Mouse (Mus musculus) skeletal muscle tissue, adult 2 months (tissue): ENCODE measurements at regions not wholly inside any gene's neighbourhood (a gene's known extent, or its start where the extent isn't known, plus 50 kb on each side); places are given as distances from the start of the nearest gene placed in this dataset.

Experiments
- DNase-seq: peaks from one replicate; pipeline ENCODE4 v3.0.0-alpha.2; 2012; ENCODE audit warnings: low read depth, low spot score

- no peak for DNase-seq
Measured at GRCm38 (mm10) chr13:63699624-63700023, 115.4 kb upstream of the Ercc6l2 start.

DNA sequence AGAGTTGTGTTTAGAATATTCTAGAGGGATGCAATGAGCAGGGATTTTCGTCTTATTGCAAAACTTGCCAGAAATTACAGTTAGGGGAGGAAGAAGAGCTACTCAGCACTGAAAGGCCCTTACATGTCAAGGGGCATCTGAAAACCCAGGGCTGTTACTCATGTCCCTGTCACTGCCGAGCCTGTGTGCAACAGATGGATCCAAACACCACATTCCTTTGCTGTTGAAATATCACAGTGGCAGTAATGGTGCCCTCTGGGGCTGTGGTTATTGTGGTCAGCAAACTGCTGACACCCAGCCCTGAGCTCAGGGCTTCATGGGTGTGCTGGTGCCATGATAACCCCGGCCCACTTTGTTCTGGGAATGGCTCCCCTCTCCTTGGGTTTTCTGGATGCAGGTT, 114.3 kb upstream of the Ercc6l2 start:
- no peak for DNase-seq

- DNase-seq: no peak
Measured at GRCm38 (mm10) chr13:63701199-63702175, 113.6 kb upstream of the Ercc6l2 start.

DNA sequence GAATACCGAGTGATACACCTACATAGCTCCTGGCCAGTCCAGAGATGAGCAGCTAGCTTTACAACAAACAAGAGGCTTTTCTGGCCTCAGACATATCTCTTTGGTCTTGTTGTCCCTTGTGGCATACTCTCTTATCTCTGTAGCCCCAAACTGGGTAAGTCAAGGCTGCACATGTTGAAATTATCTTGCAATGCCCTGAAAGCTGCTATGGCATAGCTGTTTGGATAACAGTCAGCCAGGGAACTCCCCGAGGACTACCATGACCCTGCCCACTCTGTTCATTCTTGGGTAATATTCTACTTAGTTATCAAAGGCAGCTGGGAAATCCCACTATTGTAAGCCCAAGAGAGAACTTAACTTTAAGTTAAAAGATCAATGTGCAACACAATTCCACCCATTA, 106.5 kb upstream of the Ercc6l2 start:
- no peak for DNase-seq

DNA sequence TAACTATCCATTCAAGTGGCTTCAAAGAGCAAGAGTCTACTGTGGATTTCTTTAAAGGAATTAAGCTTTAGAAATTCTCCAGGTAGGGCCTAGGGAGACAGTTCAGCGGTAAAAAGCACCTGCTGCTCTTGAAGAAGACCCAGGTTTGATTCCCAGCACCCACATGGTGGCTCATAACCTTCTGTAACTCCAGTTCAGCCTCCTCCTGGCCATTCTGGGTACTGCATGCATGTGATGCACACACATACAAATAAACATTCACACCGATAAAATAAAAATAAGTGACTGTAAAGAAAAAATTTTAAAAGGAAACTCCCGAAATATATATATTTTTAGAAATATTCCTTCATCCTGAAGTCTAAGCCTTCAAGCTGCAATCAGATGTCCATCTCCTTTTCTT, 101.9 kb upstream of the Ercc6l2 start:
- no peak for DNase-seq

- no peak for DNase-seq
Measured at GRCm38 (mm10) chr13:63716498-63716897, 98.5 kb upstream of the Ercc6l2 start.

- DNase-seq: no peak
Measured at GRCm38 (mm10) chr13:63717249-63717648, 97.8 kb upstream of the Ercc6l2 start.

GRCm38 (mm10) chr13:63718782-63719181, 96.3 kb upstream of the Ercc6l2 start:
- no peak for DNase-seq

DNA sequence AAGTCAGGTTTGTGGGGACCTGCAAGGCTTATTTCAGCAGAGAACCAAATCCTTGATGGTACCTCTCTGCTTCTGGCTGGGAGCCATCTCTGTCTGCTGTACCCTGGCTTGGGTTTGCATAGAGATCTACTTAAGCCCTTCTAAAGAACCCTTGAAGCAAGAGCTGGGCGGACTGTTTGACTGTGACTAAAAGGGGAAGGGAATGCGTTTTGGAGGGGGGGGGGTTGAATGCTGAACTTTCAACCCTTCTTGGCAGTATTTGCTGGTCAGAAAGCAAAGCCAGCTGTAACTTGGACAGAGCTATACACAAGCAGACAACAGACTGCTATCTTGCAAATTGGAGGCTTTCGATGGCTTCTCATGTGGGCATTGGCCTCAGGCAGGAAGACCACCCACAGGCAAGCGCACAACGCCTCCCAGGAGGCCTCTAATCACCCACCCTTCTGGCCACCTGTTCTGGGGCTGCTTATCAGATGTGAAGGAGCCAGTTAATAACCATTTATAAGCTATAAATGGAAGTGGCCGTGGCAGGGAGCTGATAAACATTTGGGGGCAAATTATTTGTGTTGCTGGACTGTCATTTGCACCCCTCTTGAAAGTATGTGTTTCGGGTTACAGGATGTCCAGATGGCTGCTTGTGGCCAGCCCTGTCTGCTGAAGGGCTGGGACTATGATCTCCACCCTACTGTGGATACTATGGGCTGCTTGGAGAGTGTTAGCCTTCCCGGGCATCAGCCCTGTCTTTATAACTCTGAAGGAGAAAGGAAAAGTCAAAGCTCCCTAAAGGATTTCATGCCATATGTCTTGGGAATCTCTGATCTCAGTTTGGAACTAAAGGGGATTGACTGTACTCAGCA, 95.5 kb upstream of the Ercc6l2 start:
- no peak for DNase-seq

DNA sequence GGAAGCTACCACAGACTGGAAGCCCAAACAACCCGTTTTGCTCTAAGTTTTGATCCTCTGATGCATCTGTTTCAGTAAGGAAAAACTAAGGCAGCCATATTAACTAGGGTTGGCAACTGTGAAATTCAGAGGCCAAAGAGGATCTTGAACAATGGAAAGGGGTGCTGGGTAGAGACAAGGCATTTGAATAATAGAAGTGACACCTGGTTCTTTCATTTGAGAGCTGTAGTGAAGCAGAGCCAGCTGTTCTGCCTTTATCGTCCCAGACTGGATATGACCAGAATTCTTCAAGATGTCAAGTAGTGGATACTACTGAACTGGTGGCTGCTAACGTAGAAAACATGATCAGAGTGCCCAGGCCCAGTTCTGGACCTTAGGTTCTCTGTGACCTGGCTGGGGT, 94.4 kb upstream of the Ercc6l2 start:
- DNase-seq: no peak

GRCm38 (mm10) chr13:63721011-63721625, 93.9 kb upstream of the Ercc6l2 start:
- DNase-seq: no peak

- DNase-seq: no peak
Measured at GRCm38 (mm10) chr13:63724293-63724692, 90.7 kb upstream of the Ercc6l2 start.

DNA sequence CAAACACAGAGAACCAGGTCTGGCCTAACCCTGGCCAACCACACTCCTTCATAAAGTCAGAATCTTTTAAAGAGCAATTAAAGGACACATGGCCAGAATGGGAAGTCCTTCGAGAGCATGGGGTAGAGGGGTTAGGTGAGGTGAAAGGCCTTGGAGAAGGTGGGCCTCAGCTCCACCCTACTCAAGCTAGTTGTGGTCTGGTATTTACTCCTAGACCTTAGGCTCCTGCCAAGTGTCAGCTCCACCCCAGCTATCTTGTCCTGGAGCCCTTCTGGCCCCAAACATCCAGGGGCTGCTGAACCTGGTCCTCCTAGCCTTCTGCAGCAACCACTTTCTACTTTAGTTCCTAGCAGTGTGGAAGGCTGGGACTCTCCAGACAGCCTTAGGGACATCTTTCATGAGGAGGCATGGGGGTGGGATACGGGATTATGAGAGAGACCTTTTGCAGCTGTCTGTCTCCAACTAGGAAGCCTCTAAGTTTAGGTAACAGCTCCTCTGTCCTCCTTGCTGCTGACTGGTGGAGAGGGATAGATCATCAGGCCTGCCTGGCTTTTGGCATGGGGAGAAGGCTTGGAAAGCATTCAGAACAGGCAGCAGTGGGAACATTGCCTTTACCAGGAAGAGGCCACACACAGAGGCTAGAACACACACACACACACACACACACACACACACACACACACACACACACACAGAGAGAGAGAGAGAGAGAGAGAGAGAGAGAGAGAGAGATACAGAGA, 90.0 kb upstream of the Ercc6l2 start:
- DNase-seq: no peak

- no peak for DNase-seq
Measured at GRCm38 (mm10) chr13:63726035-63726434, 89.0 kb upstream of the Ercc6l2 start.

DNA sequence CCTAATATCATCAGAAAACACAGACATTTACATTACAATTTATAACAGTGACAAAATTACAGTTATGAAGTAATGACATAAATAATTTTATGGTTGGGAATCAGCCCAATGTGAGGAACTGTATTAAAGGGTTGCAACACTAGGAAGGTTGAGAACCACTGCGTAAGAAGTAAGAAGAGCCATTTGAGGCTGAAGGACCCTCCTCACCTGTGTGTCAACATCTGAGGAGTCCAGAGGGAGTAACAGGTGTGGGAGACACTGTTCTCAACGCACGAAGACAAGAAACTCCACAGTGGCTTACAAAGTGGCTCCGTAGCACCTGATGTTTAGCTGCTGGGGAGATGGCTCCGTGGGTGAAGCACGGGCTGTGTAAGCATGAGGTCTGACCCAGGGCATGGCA, 88.5 kb upstream of the Ercc6l2 start:
- DNase-seq: no peak

DNA sequence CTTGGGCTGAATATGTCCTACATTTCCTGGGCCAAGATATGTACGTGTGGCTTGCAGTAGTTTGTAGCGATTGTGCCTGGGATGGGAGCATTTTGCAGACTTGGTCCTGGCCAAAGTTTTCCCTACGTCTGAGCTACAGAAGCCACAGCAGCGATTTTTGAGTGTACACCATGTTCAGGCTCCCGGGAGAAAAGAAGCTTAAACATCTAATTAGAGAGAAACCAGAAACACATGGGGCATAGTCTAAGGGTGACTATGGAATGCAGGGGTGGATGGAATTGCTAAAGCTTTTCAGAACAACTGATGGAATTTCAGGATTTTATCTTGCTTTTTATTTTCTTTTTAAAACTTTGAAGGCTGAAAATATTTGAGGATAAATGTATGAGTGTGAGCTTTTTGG, 79.3 kb upstream of the Ercc6l2 start:
- no peak for DNase-seq

GRCm38 (mm10) chr13:63741879-63742278, 73.2 kb upstream of the Ercc6l2 start:
- no peak for DNase-seq

- DNase-seq: no peak
Measured at GRCm38 (mm10) chr13:63748788-63749187, 66.3 kb upstream of the Ercc6l2 start.

- DNase-seq: peak; percentile 25
Measured at GRCm38 (mm10) chr13:63749997-63750396, 65.0 kb upstream of the Ercc6l2 start.

- no peak for DNase-seq
Measured at GRCm38 (mm10) chr13:63751196-63751595, 63.8 kb upstream of the Ercc6l2 start.

DNA sequence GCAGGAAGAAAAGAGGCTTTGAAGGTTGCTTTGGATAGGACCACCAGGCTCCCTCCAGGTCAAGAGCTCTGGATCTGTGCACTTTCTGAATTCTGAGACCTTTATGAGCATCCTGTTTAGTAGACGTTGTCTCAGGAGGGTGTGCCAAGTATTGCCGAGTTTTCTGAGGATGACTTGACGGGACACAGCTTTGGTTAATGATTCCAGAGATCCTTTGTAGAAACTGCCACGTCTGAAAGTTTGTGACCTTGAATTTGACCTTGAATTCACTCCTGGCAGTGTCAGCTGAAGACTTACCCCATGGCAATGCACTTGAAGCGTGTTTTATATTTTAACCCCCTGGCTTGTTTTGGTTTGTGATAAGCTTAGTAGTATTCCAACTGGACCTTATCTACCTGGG, 58.0 kb upstream of the Ercc6l2 start:
- DNase-seq: no peak
